Mouse (Mus musculus) kidney, adult 2 months (tissue): ENCODE results near the gene Rgs19. TPM values are rescaled to one million over a fixed set of nuclear protein-coding genes. Genes with fewer than 3 reads are reported as not detected.

ENCODE experiments used
- DNase-seq: peaks from one replicate; pipeline ENCODE4 v3.0.0; 2021
- H3K27ac ChIP-seq: fragments of 200-500 bp; 2 replicates; pipeline ENCODE4 v1.5.1; 2012; ENCODE audit warnings: low read depth, low read length, control low read depth, inconsistent platforms; ENCODE audit not compliant: insufficient read depth
- H3K27me3 ChIP-seq: fragments of 200-500 bp; replicated peaks from 2 replicates; pipeline ENCODE4 v1.6.1; 2012; ENCODE audit warnings: mild to moderate bottlenecking, moderate library complexity, low read length, inconsistent platforms; ENCODE audit not compliant: control insufficient read depth, insufficient read depth
- H3K36me3 ChIP-seq: fragments of 200-500 bp; 2 replicates; pipeline ENCODE4 v1.6.1; 2012; ENCODE audit warnings: mild to moderate bottlenecking, moderate library complexity, low read length, inconsistent platforms; ENCODE audit not compliant: control insufficient read depth, insufficient read depth
- H3K4me1 ChIP-seq: fragments of 200-500 bp; 2 replicates; pipeline ENCODE4 v1.6.1; 2011; ENCODE audit warnings: low read length; ENCODE audit not compliant: control insufficient read depth, insufficient read depth
- H3K4me3 ChIP-seq: fragments of 200-500 bp; 2 replicates; pipeline ENCODE4 v1.5.1; 2011; ENCODE audit warnings: mild to moderate bottlenecking, low read depth, low read length, control low read depth; ENCODE audit not compliant: insufficient read depth
- CTCF ChIP-seq: fragments of 200-500 bp; conservative IDR thresholded peaks from 2 replicates; pipeline ENCODE4 v1.5.1; 2011; ENCODE audit warnings: low read depth, mild to moderate bottlenecking, control low read depth, low read length, moderate library complexity, mixed read lengths; ENCODE audit not compliant: insufficient read depth, insufficient read length
- POLR2A ChIP-seq: fragments of 200-500 bp; IDR thresholded peaks from one replicate; pipeline ENCODE4 v1.6.1; 2011; ENCODE audit warnings: low read depth, low read length, control low read depth
- WGBS: fragments of 180-500 bp; shearing (Covaris S2); methylation state at CpG from one replicate; pipeline ENCODE4 v1.1.7; 2018; 5-methylcytosine and 5-hydroxymethylcytosine counted together
- polyA plus RNA-seq: library from polyadenylated mRNA; depleted of rRNA; stranded (reverse); fragments of >200 nt; gene quantifications from 2 replicates; pipeline ENCODE4 v1.2.3, GENCODE M21; 2012; rRNA removed

Gene Rgs19
- polyA plus RNA-seq, 1 experiment: 24.0 TPM

- no peak overlapping the region for H3K4me3 ChIP-seq
- H3K36me3 ChIP-seq: peaks cover 6% of the 10 kb centered on the region
- WGBS: 91% methylated on average over 2 of the region's 2 CpGs
- H3K27ac ChIP-seq: no peak overlapping the region
- TF ChIP-seq CTCF: peak; percentile 72
- no peak for TF ChIP-seq POLR2A
- no peaks in the 10 kb centered on the region for H3K4me1 ChIP-seq
- H3K27me3 ChIP-seq: no peaks in the 10 kb centered on the region
- peak; percentile 56 for DNase-seq
Observed at GRCm38 (mm10) chr2:181644361-181644760, 49.4 kb downstream of the Rgs19 start.

Other genes starting within 250 kb of the Rgs19 start
- gene Zbtb46, start 234.6 kb downstream of the Rgs19 start, polyA plus RNA-seq: 7.7 and 8.0 TPM in 2 replicates
- gene Abhd16b, start 200.8 kb downstream of the Rgs19 start, polyA plus RNA-seq: not detected in 2 replicates
- 35.2 and 41.5 TPM in 2 replicates for gene Tpd52l2, start 196.8 kb downstream of the Rgs19 start, polyA plus RNA-seq
- 55.5 and 65.1 TPM in 2 replicates for gene Dnajc5, start 173.5 kb downstream of the Rgs19 start, polyA plus RNA-seq
- 107 and 130 TPM in 2 replicates for gene Uckl1, start 109.1 kb downstream of the Rgs19 start, polyA plus RNA-seq
- gene Prpf6, start 102.1 kb downstream of the Rgs19 start, polyA plus RNA-seq: 19.6 and 22.1 TPM in 2 replicates
- 32.2 and 41.3 TPM in 2 replicates for gene Zfp512b, start 101.2 kb downstream of the Rgs19 start, polyA plus RNA-seq
- gene Samd10, start 94.8 kb downstream of the Rgs19 start, polyA plus RNA-seq: 26.1 and 30.2 TPM in 2 replicates
- 0.11 TPM in 1 of 2 replicates, not detected in the other for gene Gm29797, start 36.9 kb downstream of the Rgs19 start, polyA plus RNA-seq
- 53.9 and 59.0 TPM in 2 replicates for gene Sox18, start 22.3 kb downstream of the Rgs19 start, polyA plus RNA-seq
- gene Tcea2, start 13.7 kb downstream of the Rgs19 start, polyA plus RNA-seq: 19.2 and 19.5 TPM in 2 replicates
- gene Lkaaear1, start 4.5 kb upstream of the Rgs19 start, polyA plus RNA-seq: not detected in 2 replicates
- 0.12 and 0.27 TPM in 2 replicates for gene Oprl1, start 21.0 kb upstream of the Rgs19 start, polyA plus RNA-seq
- gene Myt1, start 69.4 kb upstream of the Rgs19 start, polyA plus RNA-seq: 0.08 and 0.13 TPM in 2 replicates
- 40.4 and 51.6 TPM in 2 replicates for gene Pcmtd2, start 143.9 kb upstream of the Rgs19 start, polyA plus RNA-seq
- 4.1 and 4.5 TPM in 2 replicates for gene Polr3k, start 170.4 kb upstream of the Rgs19 start, polyA plus RNA-seq